8 mouse cellular contexts compared by ENCODE assay signal in genomic region chr4:133056069-133056890, GRCm38 (mm10). TPM values are rescaled to one million over a fixed set of nuclear protein-coding genes. Genes with fewer than 3 reads are reported as not detected.
DNase-seq lines count a peak whose midpoint lies in the region; ATAC-seq and TF ChIP-seq lines count a peak whose summit lies in the region.

No protein-coding gene starts in this region.

- peak; percentile 82 for TF ChIP-seq CTCF in midbrain, postnatal 0 days (IDR thresholded peaks at IDR 0.05)

- peaks cover 13% of the 10 kb centered on the region for H3K36me3 ChIP-seq in intestine, embryonic 15.5 days
- peaks cover 21% of the 10 kb centered on the region for H3K36me3 ChIP-seq in midbrain, postnatal 0 days (ENCODE audit: insufficient read depth, low read length)
- H3K36me3 ChIP-seq in stomach, embryonic 16.5 days (ENCODE audit: control insufficient read depth, insufficient read depth, low read length): peaks cover 3% of the 10 kb centered on the region; the same call in 1 of the 2 replicates

- no peaks in the 10 kb centered on the region for H3K9me3 ChIP-seq in intestine, embryonic 15.5 days
- H3K9me3 ChIP-seq in midbrain, postnatal 0 days (ENCODE audit: low read length): no peaks in the 10 kb centered on the region
- H3K9me3 ChIP-seq in stomach, embryonic 16.5 days (replicated peaks; ENCODE audit: control insufficient read depth, low read length): no peaks in the 10 kb centered on the region

- 3% methylated on average over 15 of the region's 15 CpGs for WGBS in intestine, embryonic 15.5 days
- 10% methylated on average over 15 of the region's 15 CpGs for whole genome bisulfite sequencing in midbrain, postnatal 0 days
- 3% methylated on average over 15 of the region's 15 CpGs for WGBS in stomach, embryonic 16.5 days

- DNase-seq in 416B (ENCODE audit: low read depth): peak; percentile 97
- peak; percentile 91 to 94 for DNase-seq in adrenal gland, adult (ENCODE audit: inconsistent age in 2 of 2, low spot score in 1 of 2)
- peak; percentile 61 for DNase-seq in embryo, embryonic 11.5 days (ENCODE audit: low read depth, low spot score)
- peak; percentile 56 to 66 for DNase-seq in gastrocnemius, postnatal 4 days (ENCODE audit: low spot score in 2 of 2)
- peak; percentile 94 for DNase-seq in liver
- DNase-seq in midbrain, postnatal 0 days (ENCODE audit: low spot score): peak; percentile 57

- peak overlapping the region; percentile 22; the same call in 1 of the 2 replicates for H3K4me3 ChIP-seq in intestine, embryonic 15.5 days (replicated peaks)
- H3K4me3 ChIP-seq in midbrain, postnatal 0 days (ENCODE audit: low read depth, low read length): no peak overlapping the region
- H3K4me3 ChIP-seq in stomach, embryonic 16.5 days (replicated peaks; ENCODE audit: low read length): peak overlapping the region; percentile 21; the same call in 1 of the 2 replicates

- peaks cover 82% of the 10 kb centered on the region for H3K4me1 ChIP-seq in intestine, embryonic 15.5 days (replicated peaks)
- peaks cover 8% of the 10 kb centered on the region for H3K4me1 ChIP-seq in midbrain, postnatal 0 days (ENCODE audit: insufficient read depth, low read length)
- H3K4me1 ChIP-seq in stomach, embryonic 16.5 days (ENCODE audit: control insufficient read depth, insufficient read depth, low read length): peaks cover 88% of the 10 kb centered on the region

- ATAC-seq in intestine, embryonic 15.5 days: peak; percentile 66
- ATAC-seq in midbrain, postnatal 0 days (ENCODE audit: low FRiP score): 0 out of 2 replicates have a peak, but pooled peaks have one; percentile 57
- peak; percentile 79 for ATAC-seq in stomach, embryonic 16.5 days (ENCODE audit: insufficient read depth, low FRiP score)

- H3K27me3 ChIP-seq in intestine, embryonic 15.5 days (replicated peaks): no peaks in the 10 kb centered on the region
- no peaks in the 10 kb centered on the region for H3K27me3 ChIP-seq in midbrain, postnatal 0 days (ENCODE audit: insufficient read depth, low read length)
- H3K27me3 ChIP-seq in stomach, embryonic 16.5 days (ENCODE audit: control insufficient read depth, insufficient read depth, low read length): no peaks in the 10 kb centered on the region

- no peak overlapping the region for H3K9ac ChIP-seq in intestine, embryonic 15.5 days
- H3K9ac ChIP-seq in midbrain, postnatal 0 days (replicated peaks; ENCODE audit: low read length, poor library complexity, severe bottlenecking): no peak overlapping the region
- peak overlapping the region; percentile 50 for H3K9ac ChIP-seq in stomach, embryonic 16.5 days (ENCODE audit: low read length)

- peak overlapping the region; percentile 60 for H3K4me2 ChIP-seq in intestine, embryonic 15.5 days (replicated peaks)
- H3K4me2 ChIP-seq in midbrain, postnatal 0 days (ENCODE audit: low read depth, low read length, poor library complexity, severe bottlenecking): no peak overlapping the region
- H3K4me2 ChIP-seq in stomach, embryonic 16.5 days (ENCODE audit: low read depth, low read length): peak overlapping the region; percentile 51

- peak overlapping the region; percentile 88 for H3K27ac ChIP-seq in intestine, embryonic 15.5 days
- H3K27ac ChIP-seq in midbrain, postnatal 0 days (ENCODE audit: low read depth, low read length): no peak overlapping the region
- H3K27ac ChIP-seq in stomach, embryonic 16.5 days (ENCODE audit: low read length): peak overlapping the region; percentile 96

RNA-seq across cellular contexts. Expression of gene Ahdc1, which starts 45.2 kb away (rescaled TPM):
- 100 to 1,000 TPM; 107 to 112 TPM for total RNA-seq in gastrocnemius, postnatal 4 days (2021)
- polyA plus RNA-seq in intestine, embryonic 15.5 days (2015; fragmentation: Nextera tagmentation; extraction: Ambion mirVana): 5.4 and 6.3 TPM in 2 replicates
- 105 and 115 TPM in 2 replicates for total RNA-seq in midbrain, postnatal 0 days (2014; rRNA removed)
- 9.2 and 11.0 TPM in 2 replicates for polyA plus RNA-seq in midbrain, postnatal 0 days (2015; fragmentation: Nextera tagmentation; extraction: Ambion mirVana)
- polyA plus RNA-seq in stomach, embryonic 16.5 days (2015; fragmentation: Nextera tagmentation; extraction: Ambion mirVana): 4.9 and 7.1 TPM in 2 replicates
